Mouse (Mus musculus): ENCODE results near the gene Map1s. TPM values are rescaled to one million over a fixed set of nuclear protein-coding genes. Genes with fewer than 3 reads are reported as not detected.

Map1s gene
- total and polyA plus RNA-seq, 3 experiments = 9.5 to 51.4 (median 30.9) TPM

DNA sequence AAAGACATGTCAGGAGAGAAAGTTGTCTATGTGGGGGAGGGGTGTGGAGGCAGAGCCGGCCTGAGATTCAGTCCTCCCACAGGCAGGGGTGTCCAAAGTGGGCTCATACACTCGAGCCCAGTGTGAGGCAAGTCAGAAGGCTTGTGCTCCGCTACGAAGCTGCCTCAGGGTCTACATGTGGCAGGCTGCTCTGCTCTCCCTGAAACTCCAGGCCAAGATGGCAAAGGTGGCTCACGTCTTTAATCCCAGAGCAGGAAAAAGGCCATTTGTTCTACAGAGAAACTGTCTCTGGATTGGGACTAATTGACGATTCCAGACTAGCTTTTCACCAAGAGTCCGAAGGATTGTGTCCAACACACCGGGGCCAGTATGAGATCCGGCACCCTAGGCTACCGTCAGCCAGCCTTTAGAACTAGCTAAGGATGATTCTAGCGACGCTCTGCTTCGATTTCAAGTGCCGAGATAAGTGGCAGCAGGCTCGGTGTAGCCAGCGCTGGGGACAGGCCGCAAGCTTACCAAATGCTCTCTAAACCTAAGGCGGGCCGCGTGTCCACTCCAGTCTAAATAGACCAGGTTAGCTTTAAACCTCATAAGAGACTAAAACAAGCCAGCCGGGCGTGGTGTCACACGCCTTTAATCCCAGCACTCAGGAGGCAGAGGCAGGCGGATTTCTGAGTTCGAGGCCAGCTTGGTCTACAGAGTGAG lies 9.3 kb upstream of the Map1s start:
- DNase-seq (ENCODE audit: extremely low read depth) = no peak
- Histone ChIP-seq H3K79me2 (replicated peaks; ENCODE audit: control insufficient read depth, extremely low read depth, insufficient read depth, poor library complexity, severe bottlenecking) (peaks cover 24% of the 10 kb centered on the region), H3K27me3 (replicated peaks) (no peaks in the 10 kb centered on the region), H3K4me3 (replicated peaks in 1 of 3; ENCODE audit: low read depth in 2 of 3, low read length in 2 of 3, poor library complexity in 1 of 3) (peak overlapping the region; percentile 91 to 96 (median 94)), H3K9ac (ENCODE audit: insufficient read depth, low read depth) (peak overlapping the region; percentile 70), H3K4me2 (ENCODE audit: insufficient read depth, low read depth, poor library complexity, severe bottlenecking) (peak overlapping the region; percentile 62; the same call in 1 of the 2 replicates), H3K36me3 (replicated peaks in 1 of 2; ENCODE audit: control insufficient read depth in 1 of 2, insufficient read depth in 1 of 2, low read length in 1 of 2) (peaks cover 39 to 51% of the 10 kb centered on the region in 2 experiments), H3K4me1 (ENCODE audit: control insufficient read depth in 1 of 2, insufficient read depth in 2 of 2) (peaks cover 18 to 29% of the 10 kb centered on the region in 2 experiments), H3K27ac (ENCODE audit: insufficient read depth, low read depth) (peak overlapping the region; percentile 15), H3K9me3 (replicated peaks; ENCODE audit: low read length) (peaks cover 21% of the 10 kb centered on the region)
- dilution Hi-C loops (cut with MboI; ENCODE audit: extremely low pct_ligation_motif_present, extremely low pct_unique_long_range_greater_than_20kb, low sequenced_read_pairs) (no loop called here), in situ Hi-C loops (cut with MboI; ENCODE audit: low pct_ligation_motif_present, low pct_unique_long_range_greater_than_20kb, low sequenced_read_pairs) (loop anchor here (5.0 kb wide), 1 partner anchor 61 kb away; no protein-coding TSS in a partner anchor)
- TF ChIP-seq CHD2 (IDR thresholded peaks at IDR 0.05; ENCODE audit: low read length) (no peak), IRF4 (IDR thresholded peaks at IDR 0.05; ENCODE audit: low read depth, low read length) (no peak), JUND (conservative IDR thresholded peaks at IDR 0.05; ENCODE audit: low read depth, low read length) (no peak), POLR2A (IDR thresholded peaks at IDR 0.05; ENCODE audit: low read depth, low read length) (no peak), RAD21 (IDR thresholded peaks at IDR 0.05; ENCODE audit: low read depth, low read length) (no peak), CHD1 (IDR thresholded peaks at IDR 0.05; ENCODE audit: low read depth, low read length) (no peak)

- Histone ChIP-seq H3K4me2 (ENCODE audit: insufficient read depth, low read depth, poor library complexity, severe bottlenecking) (peak within 1 kb of the TSS; percentile 89), H3K9ac (ENCODE audit: insufficient read depth, low read depth) (peak within 1 kb of the TSS; percentile 90), H3K27me3 (replicated peaks) (no peaks in the 10 kb centered on the region), H3K27ac (ENCODE audit: insufficient read depth, low read depth) (peak within 1 kb of the TSS; percentile 68), H3K36me3 (replicated peaks in 1 of 2; ENCODE audit: control insufficient read depth in 1 of 2, insufficient read depth in 1 of 2, low read length in 1 of 2) (peaks cover 39 to 44% of the 10 kb centered on the region in 2 experiments), H3K4me1 (ENCODE audit: control insufficient read depth in 1 of 2, insufficient read depth in 2 of 2) (peaks cover 18 to 30% of the 10 kb centered on the region in 2 experiments), H3K4me3 (replicated peaks in 1 of 3; ENCODE audit: low read depth in 2 of 3, low read length in 2 of 3, poor library complexity in 1 of 3) (peak within 1 kb of the TSS; percentile 91 to 96 (median 94)), H3K79me2 (replicated peaks; ENCODE audit: control insufficient read depth, extremely low read depth, insufficient read depth, poor library complexity, severe bottlenecking) (peaks cover 24% of the 10 kb centered on the region), H3K9me3 (replicated peaks; ENCODE audit: low read length) (peaks cover 15% of the 10 kb centered on the region)
- in situ Hi-C loops (cut with MboI; ENCODE audit: low pct_ligation_motif_present, low pct_unique_long_range_greater_than_20kb, low sequenced_read_pairs) = loop anchor here (5.0 kb wide), 1 partner anchor 60 kb away; no protein-coding TSS in a partner anchor
- peak; percentile 99 for DNase-seq (ENCODE audit: extremely low read depth)
- dilution Hi-C loops (cut with MboI; ENCODE audit: extremely low pct_ligation_motif_present, extremely low pct_unique_long_range_greater_than_20kb, low sequenced_read_pairs) = no loop called here
- no peak; the same call in 1 of the 2 replicates for TF ChIP-seq UBTF (IDR thresholded peaks at IDR 0.05; ENCODE audit: low read depth, low read length)
- peak; percentile 96 for TF ChIP-seq HCFC1 (IDR thresholded peaks at IDR 0.05; ENCODE audit: low read depth, low read length)
- TF ChIP-seq CTCF (conservative IDR thresholded peaks at IDR 0.05 in 1 of 2, IDR thresholded peaks at IDR 0.05 in 1 of 2; ENCODE audit: low read depth in 2 of 2, low read length in 2 of 2) = no peak
- no peak for TF ChIP-seq RAD21 (IDR thresholded peaks at IDR 0.05; ENCODE audit: low read depth, low read length)
- TF ChIP-seq ELF1 (IDR thresholded peaks at IDR 0.05; ENCODE audit: low read depth, low read length) = peak; percentile 76
- 0 out of 2 replicates have a peak, but pooled peaks have one; percentile 26 for TF ChIP-seq MAZ (IDR thresholded peaks at IDR 0.05; ENCODE audit: low read depth, low read length)
- TF ChIP-seq ZKSCAN1 (IDR thresholded peaks at IDR 0.05; ENCODE audit: borderline replicate concordance, low read depth, low read length) = no peak
- peak; percentile 59 for TF ChIP-seq MEF2A (IDR thresholded peaks at IDR 0.05; ENCODE audit: borderline replicate concordance, low read depth, low read length)
- peak; percentile 56; the same call in 1 of the 2 replicates for TF ChIP-seq IRF4 (IDR thresholded peaks at IDR 0.05; ENCODE audit: low read depth, low read length)
- peak; percentile 80 for TF ChIP-seq NRF1 (IDR thresholded peaks at IDR 0.05; ENCODE audit: low read depth, low read length)
- TF ChIP-seq RCOR1 (conservative IDR thresholded peaks at IDR 0.05; ENCODE audit: low read depth, low read length) = no peak
- no peak for TF ChIP-seq JUN (IDR thresholded peaks at IDR 0.05; ENCODE audit: insufficient read depth, low read depth, low read length)
- TF ChIP-seq TCF12 (IDR thresholded peaks at IDR 0.05; ENCODE audit: low read depth, low read length) = peak; percentile 98
- peak; percentile 72 for TF ChIP-seq MXI1 (IDR thresholded peaks at IDR 0.05; ENCODE audit: low read depth, low read length)
- TF ChIP-seq TBP (conservative IDR thresholded peaks at IDR 0.05; ENCODE audit: low read depth, low read length) = peak; percentile 97
- peak; percentile 96; the same call in 1 of the 2 replicates for TF ChIP-seq KAT2A (IDR thresholded peaks at IDR 0.05; ENCODE audit: insufficient replicate concordance, low read length)
- TF ChIP-seq SMC3 (IDR thresholded peaks at IDR 0.05; ENCODE audit: low read depth, low read length) = no peak
- TF ChIP-seq ZC3H11A (IDR thresholded peaks at IDR 0.05; ENCODE audit: low read depth, low read length) = no peak
- no peak for TF ChIP-seq ETS1 (conservative IDR thresholded peaks at IDR 0.05; ENCODE audit: low read depth, low read length)
- peak; percentile 85 for TF ChIP-seq SIN3A (IDR thresholded peaks at IDR 0.05; ENCODE audit: low read length)
- no peak for TF ChIP-seq MAFK (IDR thresholded peaks at IDR 0.05; ENCODE audit: insufficient replicate concordance, low read length)
- peak; percentile 93 for TF ChIP-seq MAX (IDR thresholded peaks at IDR 0.05; ENCODE audit: low read length)
- TF ChIP-seq CHD1 (IDR thresholded peaks at IDR 0.05; ENCODE audit: low read depth, low read length) = no peak
- TF ChIP-seq POLR2AphosphoS2 (IDR thresholded peaks at IDR 0.05; ENCODE audit: low read depth, low read length) = peak; percentile 97
- TF ChIP-seq NELFE (IDR thresholded peaks at IDR 0.05; ENCODE audit: low read depth, low read length) = peak; percentile 97
- peak; percentile 94 for TF ChIP-seq CHD2 (IDR thresholded peaks at IDR 0.05; ENCODE audit: low read length)
- TF ChIP-seq PAX5 (IDR thresholded peaks at IDR 0.05; ENCODE audit: low read length) = no peak
These were observed 8.6 kb upstream of the Map1s start, which contains the start of gene Rpl18a for GRCm38 (mm10) chr8:70897021-70897680. Gene Rpl18a (minus strand): TSS chr8:70897412.
